Mouse (Mus musculus) embryo, embryonic 10 days (tissue): Measurements from ENCODE around the gene Dctn5.

Experiments used
- DNase-seq: peaks from one replicate; pipeline ENCODE4 v3.0.0-alpha.2; 2015; ENCODE audit warnings: low spot score

The Dctn5 gene

DNA sequence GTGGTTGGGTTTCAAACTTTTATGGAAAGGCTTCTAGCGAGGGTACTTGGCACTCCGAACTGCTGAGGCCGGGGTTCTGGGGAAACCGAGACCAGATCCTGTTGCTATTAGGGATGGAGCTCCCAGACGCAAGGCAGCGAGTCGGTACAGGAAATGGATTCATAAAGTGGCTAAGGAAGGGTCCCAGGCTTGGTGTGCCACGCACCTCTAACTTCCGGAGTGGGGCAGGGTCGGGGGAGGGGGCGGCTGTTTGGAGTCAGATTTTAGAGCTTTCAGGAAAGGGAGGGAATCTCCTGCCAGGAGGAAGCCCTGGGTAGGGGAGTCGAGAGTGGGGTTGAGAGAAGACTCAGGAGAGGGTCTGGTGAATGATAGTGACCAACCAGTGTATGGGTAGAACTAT, 27.2 kb downstream of the Dctn5 start:
- peak; percentile 24 for DNase-seq

DNA sequence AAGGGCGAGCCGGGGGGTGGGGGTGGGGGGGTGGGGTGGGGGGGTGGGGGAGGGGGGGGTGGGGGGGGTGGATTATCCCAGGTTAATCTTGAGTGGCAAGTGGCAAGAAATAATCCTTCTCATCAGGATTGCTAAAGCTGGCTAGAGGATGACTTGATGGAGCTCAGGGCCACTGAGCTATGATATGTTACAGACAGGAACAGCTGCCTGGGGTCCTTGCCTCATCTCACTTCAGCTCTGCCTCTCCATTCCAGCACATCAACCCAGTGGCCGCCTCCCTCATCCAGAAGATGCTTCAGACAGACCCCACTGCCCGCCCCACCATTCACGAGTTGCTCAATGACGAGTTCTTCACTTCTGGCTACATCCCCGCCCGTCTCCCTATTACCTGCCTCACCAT, 30.9 kb downstream of the Dctn5 start:
- DNase-seq: no peak

DNA sequence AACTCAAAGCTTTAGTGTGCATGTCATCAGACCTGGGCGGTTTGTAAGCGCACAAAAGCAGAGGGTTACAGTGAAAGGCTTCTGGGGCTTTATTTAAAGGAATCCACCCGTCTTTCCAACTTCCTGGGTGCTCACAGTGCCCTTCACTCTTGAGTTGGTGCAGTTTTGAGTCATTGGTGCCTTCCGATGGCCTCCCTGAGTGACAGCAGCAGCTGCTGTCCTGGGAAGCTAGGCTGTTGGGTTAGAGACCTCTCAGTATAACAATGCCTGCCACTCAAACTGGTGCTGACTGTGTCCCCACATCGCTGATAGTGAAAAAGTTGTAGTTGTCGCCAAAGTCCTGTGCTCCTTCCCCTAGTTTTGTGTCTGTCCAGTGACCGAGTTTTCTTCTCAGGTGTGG, 34.4 kb downstream of the Dctn5 start:
- DNase-seq: no peak

DNA sequence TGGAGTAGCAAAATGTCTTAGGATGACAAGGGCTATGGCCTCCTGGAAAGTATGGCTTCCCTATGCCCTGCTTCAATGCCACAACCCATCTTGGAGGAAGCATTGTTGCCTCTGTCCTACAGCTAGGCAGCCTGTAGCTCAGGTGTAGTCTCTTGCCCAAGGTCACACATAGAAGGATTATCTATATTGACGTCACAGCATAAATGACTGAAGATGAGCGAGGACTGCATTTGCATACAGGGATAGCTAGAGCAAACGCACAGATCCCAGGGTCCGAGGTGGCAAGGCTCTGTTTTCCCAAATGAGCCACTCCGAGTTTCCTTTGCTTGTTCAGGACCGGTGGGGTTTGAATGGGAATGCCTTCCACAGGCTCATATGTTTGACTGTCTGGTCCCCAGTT, 37.9 kb downstream of the Dctn5 start:
- DNase-seq: no peak

DNA sequence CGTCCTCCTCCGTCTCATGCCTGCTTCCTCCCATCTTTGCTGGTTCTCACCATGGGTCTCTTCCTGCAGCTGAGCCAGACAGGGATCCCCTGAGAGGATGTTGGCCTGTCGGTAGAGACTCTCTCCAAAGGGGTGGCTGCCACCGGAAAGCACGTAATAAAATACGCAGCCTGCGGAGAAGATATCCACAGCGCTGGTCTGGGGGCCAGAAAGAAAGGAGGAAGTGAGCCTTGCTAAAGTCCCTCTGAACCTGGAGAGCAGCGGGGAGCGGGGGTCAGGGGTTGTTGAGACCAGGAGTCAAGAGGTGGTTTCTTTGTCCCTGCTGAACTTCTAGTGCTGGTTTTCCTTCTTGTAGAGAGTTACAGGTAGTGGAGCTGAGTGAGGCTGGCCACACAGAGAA, 38.8 kb downstream of the Dctn5 start:
- no peak for DNase-seq

- no peak for DNase-seq
Measured at GRCm38 (mm10) chr7:122180720-122181119, 47.9 kb downstream of the Dctn5 start.

DNA sequence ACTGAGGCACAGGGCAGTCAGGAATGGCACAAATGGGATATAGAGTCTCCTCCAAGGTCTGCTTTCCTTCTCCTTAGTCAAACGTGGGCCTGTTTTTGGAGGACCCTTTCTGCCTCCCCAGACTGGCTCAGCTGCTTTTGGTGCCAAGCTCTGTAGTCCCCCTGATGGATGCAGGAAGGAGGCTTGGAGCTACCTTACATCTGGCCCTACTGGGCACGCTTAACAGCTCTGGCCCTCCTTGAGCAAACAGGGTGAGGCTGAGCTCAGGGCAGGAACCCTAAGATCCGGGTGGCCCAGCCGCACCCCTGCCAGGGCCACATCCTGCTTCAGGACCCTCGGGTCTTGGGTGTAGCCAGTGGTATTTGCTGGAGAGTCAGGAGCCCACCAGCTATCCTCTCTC, 51.7 kb downstream of the Dctn5 start:
- DNase-seq: no peak

- DNase-seq: no peak
Measured at GRCm38 (mm10) chr7:122186043-122186442, 53.2 kb downstream of the Dctn5 start, which contains the start of gene Ern2. Gene Ern2 (minus strand): TSS chr7:122186207.

- peak; percentile 79 for DNase-seq
Measured at GRCm38 (mm10) chr7:122189484-122189883, 56.6 kb downstream of the Dctn5 start.

GRCm38 (mm10) chr7:122191097-122191496, 58.3 kb downstream of the Dctn5 start:
- DNase-seq: no peak

DNA sequence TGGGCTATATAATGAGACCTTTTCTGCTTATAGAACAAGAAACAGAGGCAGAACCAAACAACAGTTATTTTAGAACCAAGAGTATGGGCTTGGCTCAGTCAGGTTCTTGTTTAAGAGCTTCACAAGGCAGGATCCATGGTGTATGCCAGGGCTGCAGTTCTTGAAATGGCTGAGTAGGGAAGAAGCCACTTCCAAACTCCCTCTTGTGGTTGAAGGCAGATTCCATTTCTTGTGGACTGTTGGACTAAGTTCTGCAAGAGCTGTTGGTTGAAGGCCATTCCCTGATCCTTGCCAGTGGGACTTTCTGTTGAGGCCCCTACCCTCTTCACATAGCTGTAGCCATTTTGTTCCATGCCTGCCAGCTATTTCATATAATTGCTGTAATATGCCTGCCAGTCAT, 61.1 kb downstream of the Dctn5 start:
- no peak for DNase-seq

- DNase-seq: no peak
Measured at GRCm38 (mm10) chr7:122196771-122197170, 63.9 kb downstream of the Dctn5 start.

- DNase-seq: peak; percentile 74
Measured at GRCm38 (mm10) chr7:122197306-122197705, 64.5 kb downstream of the Dctn5 start.
